Mouse (Mus musculus) MEL (cell line): ENCODE data around the gene Chrng. TPM values are rescaled to one million over a fixed set of nuclear protein-coding genes. Genes with fewer than 3 reads are reported as not detected.

Experiments used
- DNase-seq: peaks from one replicate; pipeline ENCODE4 v3.0.0; 2011; ENCODE audit warnings: low read depth, low spot score
- H3K27ac ChIP-seq: 2 replicates; pipeline ENCODE4 v1.5.1; 2012; ENCODE audit warnings: low read depth, mild to moderate bottlenecking, control low read depth, low read length, moderate library complexity; ENCODE audit not compliant: control insufficient read depth
- H3K27me3 ChIP-seq, 2 experiments: fragments of 150-350 bp in 1 of 2; sonication (generic) in 1 of 2; 2 replicates each; pipeline ENCODE4 v1.6.1; 2012; ENCODE audit warnings: low read length in 2 of 2, mild to moderate bottlenecking in 2 of 2, improper control_type of control experiment in 1 of 2, moderate library complexity in 1 of 2; ENCODE audit not compliant: insufficient read depth in 2 of 2, control insufficient read depth in 1 of 2
- H3K36me3 ChIP-seq, 2 experiments: 2 replicates each; pipeline ENCODE4 v1.6.1; 2012 to 2014; ENCODE audit warnings: low read length in 2 of 2, improper control_type of control experiment in 1 of 2, inconsistent platforms in 1 of 2, mild to moderate bottlenecking in 1 of 2; ENCODE audit not compliant: insufficient read depth in 2 of 2, control insufficient read depth in 1 of 2
- H3K4me1 ChIP-seq, 2 experiments: fragments of 150-350 bp in 1 of 2; sonication (generic) in 1 of 2; 2 replicates each; pipeline ENCODE4 v1.6.1; 2012; ENCODE audit warnings: low read length in 2 of 2, improper control_type of control experiment in 1 of 2, mild to moderate bottlenecking in 1 of 2; ENCODE audit not compliant: insufficient read depth in 2 of 2, control insufficient read depth in 1 of 2
- H3K4me3 ChIP-seq, 2 experiments: fragments of 150-350 bp in 1 of 2; sonication (generic) in 1 of 2; 2 replicates each; pipeline ENCODE4 v1.5.1; 2012; ENCODE audit warnings: low read depth in 2 of 2, low read length in 2 of 2, mild to moderate bottlenecking in 2 of 2, moderate library complexity in 2 of 2, control low read depth in 1 of 2, improper control_type of control experiment in 1 of 2; ENCODE audit not compliant: control insufficient read depth in 1 of 2, insufficient read depth in 1 of 2
- H3K79me2 ChIP-seq: 2 replicates; pipeline ENCODE4 v1.6.1; 2012; ENCODE audit warnings: mild to moderate bottlenecking, low read length, moderate library complexity; ENCODE audit not compliant: control insufficient read depth, poor library complexity, insufficient read depth
- H3K9ac ChIP-seq: 2 replicates; pipeline ENCODE4 v1.6.1; 2012; ENCODE audit warnings: low read depth, mild to moderate bottlenecking, control low read depth, low read length, moderate library complexity; ENCODE audit not compliant: control insufficient read depth, poor library complexity, severe bottlenecking
- H3K9me3 ChIP-seq: fragments of 150-350 bp; sonication (generic); replicated peaks from 2 replicates; pipeline ENCODE4 v1.6.1; 2012; ENCODE audit warnings: mild to moderate bottlenecking, low read length, improper control_type of control experiment, moderate library complexity; ENCODE audit not compliant: insufficient read depth
- BHLHE40 ChIP-seq: IDR thresholded peaks from 2 replicates; pipeline ENCODE4 v1.6.1; 2012; ENCODE audit warnings: low read depth, mild to moderate bottlenecking, inconsistent platforms, low read length, improper control_type of control experiment, borderline replicate concordance
- CHD2 ChIP-seq: IDR thresholded peaks from 2 replicates; pipeline ENCODE4 v1.6.1; 2011; ENCODE audit warnings: low read length, improper control_type of control experiment
- CTCF ChIP-seq, 3 experiments: IDR thresholded peaks in 2 of 3; conservative IDR thresholded peaks in 1 of 3; 2 replicates each; pipeline ENCODE4 v1.5.1; 2011 to 2012; ENCODE audit warnings: low read length in 3 of 3, low read depth in 2 of 3, mild to moderate bottlenecking in 2 of 3, improper control_type of control experiment in 1 of 3, inconsistent platforms in 1 of 3, mixed read lengths in 1 of 3, moderate library complexity in 1 of 3; ENCODE audit not compliant: control insufficient read depth in 1 of 3, insufficient read depth in 1 of 3, poor library complexity in 1 of 3, severe bottlenecking in 1 of 3
- E2F4 ChIP-seq: IDR thresholded peaks from 2 replicates; pipeline ENCODE4 v1.6.1; 2011; ENCODE audit warnings: low read depth, low read length, improper control_type of control experiment, borderline replicate concordance
- EP300 ChIP-seq, 2 experiments: IDR thresholded peaks; 2 replicates each; pipeline ENCODE4 v1.6.1; 2011; ENCODE audit warnings: improper control_type of control experiment in 2 of 2, low read length in 2 of 2, low read depth in 1 of 2, mild to moderate bottlenecking in 1 of 2
- MAX ChIP-seq: IDR thresholded peaks from 2 replicates; pipeline ENCODE4 v1.6.1; 2011; ENCODE audit warnings: low read length, improper control_type of control experiment
- MEF2A ChIP-seq: IDR thresholded peaks from 2 replicates; pipeline ENCODE4 v1.6.1; 2014; ENCODE audit warnings: low read depth, mild to moderate bottlenecking, inconsistent platforms, low read length, improper control_type of control experiment; ENCODE audit not compliant: poor library complexity, insufficient replicate concordance, severe bottlenecking; ENCODE audit errors: extremely low read depth
- POLR2A ChIP-seq, 2 experiments: IDR thresholded peaks; 2 replicates each; pipeline ENCODE4 v1.6.1; 2011 to 2012; ENCODE audit warnings: low read length in 2 of 2, mild to moderate bottlenecking in 2 of 2, control low read depth in 1 of 2, improper control_type of control experiment in 1 of 2, low read depth in 1 of 2, moderate library complexity in 1 of 2; ENCODE audit not compliant: control insufficient read depth in 1 of 2, insufficient read depth in 1 of 2, poor library complexity in 1 of 2
- RCOR1 ChIP-seq: IDR thresholded peaks from 2 replicates; pipeline ENCODE4 v1.6.1; 2012; ENCODE audit warnings: low read depth, mild to moderate bottlenecking, inconsistent platforms, low read length, improper control_type of control experiment
- SMC3 ChIP-seq: IDR thresholded peaks from 2 replicates; pipeline ENCODE4 v1.6.1; 2011; ENCODE audit warnings: low read depth, low read length, improper control_type of control experiment
- TCF12 ChIP-seq: IDR thresholded peaks from 2 replicates; pipeline ENCODE4 v1.6.1; 2014; ENCODE audit warnings: low read depth, mild to moderate bottlenecking, inconsistent platforms, low read length, improper control_type of control experiment, moderate library complexity
- USF1 ChIP-seq: IDR thresholded peaks from 2 replicates; pipeline ENCODE4 v1.6.1; 2014; ENCODE audit warnings: low read depth, mild to moderate bottlenecking, inconsistent platforms, low read length, improper control_type of control experiment, moderate library complexity
- polyA plus RNA-seq, 2 experiments: library from polyadenylated mRNA; stranded (reverse) in 1 of 2; unstranded in 1 of 2; fragments of >175 nt in 1 of 2; fragments of >200 nt in 1 of 2; gene quantifications; 2 replicates each; pipeline versions ENCODE4 v1.2.1 to v1.2.4; 2012; ENCODE audit warnings: low replicate concordance in 2 of 2, low read depth in 1 of 2; ENCODE audit not compliant: insufficient read length in 2 of 2, insufficient read depth in 1 of 2, missing spikeins in 1 of 2
- total RNA-seq: library from RNA; depleted of rRNA; stranded (reverse); fragments of 300-350 nt; gene quantifications from 2 replicates; pipeline ENCODE4 v1.2.3, GENCODE M21; 2012

Gene Chrng
- total and polyA plus RNA-seq, 3 experiments = not detected

DNA sequence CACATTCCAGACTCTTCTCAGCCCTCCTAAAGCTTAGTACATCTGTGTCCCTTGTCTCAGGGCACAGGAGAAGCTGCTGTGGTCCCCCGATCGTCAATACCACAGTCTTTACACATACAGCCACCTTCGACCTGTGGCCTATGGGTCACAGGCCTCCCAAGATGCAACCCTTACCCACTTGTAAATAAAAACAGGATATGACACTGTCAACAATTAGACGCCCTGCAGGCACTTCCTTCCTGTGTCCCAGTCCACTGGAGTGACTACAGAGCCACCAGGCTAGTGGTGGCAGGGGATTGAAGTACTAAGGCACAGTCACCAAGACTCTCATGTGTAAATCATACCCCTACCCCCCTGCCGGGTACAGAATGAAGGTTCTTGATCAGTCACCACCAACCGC lies 581 bp downstream of the Chrng start:
- no peaks in the 10 kb centered on the region for H3K36me3 ChIP-seq
- H3K9me3 ChIP-seq = no peaks in the 10 kb centered on the region
- no peak for TF ChIP-seq E2F4
- TF ChIP-seq, all 39 proteins: peak for 0
- no peak overlapping the region for H3K27ac ChIP-seq
- no peaks in the 10 kb centered on the region for H3K79me2 ChIP-seq
- DNase-seq = no peak
- peaks cover 0 to 2% of the 10 kb centered on the region in 2 experiments; a peak in 3 of 4 replicates for H3K27me3 ChIP-seq
- no peaks in the 10 kb centered on the region for H3K4me1 ChIP-seq
- no peak overlapping the region for H3K4me3 ChIP-seq
- H3K9ac ChIP-seq = no peak overlapping the region

DNA sequence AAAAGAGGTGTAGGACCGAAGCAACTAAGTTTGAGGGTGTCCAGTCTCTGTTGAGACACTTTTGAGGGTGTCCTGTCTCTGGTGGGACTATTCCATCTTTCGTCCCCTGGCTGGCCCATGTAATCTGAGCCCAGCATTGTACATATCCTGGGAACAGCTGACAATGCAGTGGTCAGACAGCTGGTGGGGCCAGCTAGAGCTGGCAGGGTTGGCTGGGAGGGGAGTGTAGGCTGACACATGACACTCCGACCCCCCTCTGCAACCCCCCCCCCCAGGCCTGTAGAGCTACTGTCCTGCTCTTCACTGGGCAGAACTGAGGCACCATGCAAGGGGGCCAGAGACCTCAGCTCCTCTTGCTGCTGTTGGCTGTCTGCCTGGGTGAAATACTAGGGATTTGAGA lies 1.0 kb downstream of the Chrng start:
- H3K79me2 ChIP-seq = no peaks in the 10 kb centered on the region

DNA sequence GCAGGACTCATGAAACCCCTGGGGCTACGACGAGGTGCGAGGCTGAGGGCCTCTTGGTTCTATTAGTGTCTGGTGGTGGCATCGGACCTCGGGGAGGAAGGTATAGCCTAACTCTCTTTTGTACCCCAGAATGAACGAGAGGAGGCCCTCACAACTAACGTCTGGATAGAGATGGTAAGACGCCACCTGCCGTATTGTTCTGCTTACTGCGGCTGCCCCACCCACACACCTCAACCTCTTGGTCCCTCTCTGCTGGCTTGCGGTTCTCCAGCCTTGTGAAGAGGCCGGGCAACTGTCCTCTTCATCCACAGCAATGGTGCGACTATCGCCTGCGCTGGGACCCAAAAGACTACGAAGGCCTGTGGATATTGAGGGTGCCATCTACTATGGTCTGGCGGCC lies 1.9 kb downstream of the Chrng start:
- no peak for DNase-seq
- H3K27ac ChIP-seq = no peak overlapping the region
- no peaks in the 10 kb centered on the region for H3K36me3 ChIP-seq
- no peak overlapping the region for H3K4me3 ChIP-seq
- no peaks in the 10 kb centered on the region for H3K9me3 ChIP-seq
- H3K9ac ChIP-seq = no peak overlapping the region
- no peaks in the 10 kb centered on the region for H3K79me2 ChIP-seq
- TF ChIP-seq CTCF (IDR thresholded peaks at IDR 0.05 in 2 of 3, conservative IDR thresholded peaks at IDR 0.05 in 1 of 3; ENCODE audit: control insufficient read depth in 1 of 3, insufficient read depth in 1 of 3, low read depth in 2 of 3, low read length in 3 of 3, poor library complexity in 1 of 3, severe bottlenecking in 1 of 3) = peak in 1 of 3 experiments; percentile 11; a peak in 2 of 6 replicates
- no peak for TF ChIP-seq MAX
- no peaks in the 10 kb centered on the region for H3K4me1 ChIP-seq
- H3K27me3 ChIP-seq = peaks cover 0 to 1% of the 10 kb centered on the region in 2 experiments; a peak in 2 of 4 replicates

More for the DNA sequence above, 1.0 kb downstream of the Chrng start:
- DNase-seq = no peak
- Histone ChIP-seq H3K27me3 (peaks cover 0 to 1% of the 10 kb centered on the region in 2 experiments; a peak in 2 of 4 replicates), H3K9ac (no peak overlapping the region), H3K4me1 (no peaks in the 10 kb centered on the region), H3K9me3 (no peaks in the 10 kb centered on the region), H3K27ac (no peak overlapping the region), H3K4me3 (no peak overlapping the region), H3K36me3 (no peaks in the 10 kb centered on the region)
- TF ChIP-seq TCF12 (no peak), SMC3 (no peak), MEF2A (no peak), MAX (no peak), E2F4 (no peak), CHD2 (no peak), BHLHE40 (no peak), EP300 (IDR thresholded peaks at IDR 0.05; ENCODE audit: low read depth in 1 of 2, low read length in 2 of 2) (no peak), RCOR1 (no peak), POLR2A (IDR thresholded peaks at IDR 0.05; ENCODE audit: control insufficient read depth in 1 of 2, insufficient read depth in 1 of 2, low read depth in 1 of 2, low read length in 2 of 2, poor library complexity in 1 of 2) (no peak), USF1 (no peak)
